Mouse (Mus musculus) heart, adult 9 months (tissue): ENCODE results near the gene Ankrd33.

ENCODE experiments used
- DNase-seq, 2 experiments: peaks; one replicate each; pipeline ENCODE4 v3.0.0; 2022; ENCODE audit warnings: low spot score in 2 of 2

Ankrd33 gene

DNA sequence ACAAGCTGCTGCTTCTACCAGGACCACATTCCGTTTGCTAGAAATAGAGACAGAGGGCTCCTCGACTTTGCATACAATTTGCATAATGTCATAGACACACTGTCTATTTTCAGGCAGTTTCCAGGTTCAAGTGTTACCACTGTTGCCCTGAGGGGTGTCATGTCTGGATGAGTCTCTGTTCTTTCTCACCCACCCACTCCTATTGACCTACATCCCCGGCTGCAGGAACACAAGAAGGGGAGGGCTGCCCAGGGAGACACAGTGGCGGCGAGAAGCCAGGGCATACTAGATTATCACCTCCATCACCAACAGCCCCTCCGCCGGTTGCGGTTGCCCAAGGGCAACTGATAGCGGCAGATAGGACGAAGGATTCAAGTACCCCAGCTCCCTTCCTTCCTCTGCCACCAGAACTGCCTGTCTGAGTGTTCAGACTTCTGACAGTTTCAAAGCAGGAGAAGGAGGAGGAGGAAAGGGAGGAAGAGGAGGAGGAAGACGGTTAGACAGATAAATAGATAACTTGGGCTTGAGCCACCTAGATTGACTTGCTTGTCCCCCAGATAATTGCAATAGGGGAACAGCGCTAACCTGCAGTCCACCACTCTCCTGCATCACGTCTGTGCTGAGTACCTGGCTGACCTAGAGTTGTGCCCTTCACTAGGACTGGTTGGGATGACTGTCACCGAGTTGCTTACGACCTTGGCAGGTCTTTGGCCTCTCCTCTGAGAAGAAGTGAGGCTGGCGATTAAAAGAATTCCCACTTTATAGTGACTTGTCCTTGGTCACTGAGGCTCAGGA is 31.8 kb downstream of the Ankrd33 start:
- no peak for DNase-seq

- peak; percentile 61 to 67 for DNase-seq
Measured at GRCm38 (mm10) chr15:101147910-101148273, 32.3 kb downstream of the Ankrd33 start.

- no peak for DNase-seq
Measured at GRCm38 (mm10) chr15:101148604-101149003, 33.0 kb downstream of the Ankrd33 start.

- DNase-seq: no peak
Measured at GRCm38 (mm10) chr15:101151409-101152261, 36.1 kb downstream of the Ankrd33 start.

- DNase-seq: no peak
Measured at GRCm38 (mm10) chr15:101154700-101155616, 39.4 kb downstream of the Ankrd33 start.

DNA sequence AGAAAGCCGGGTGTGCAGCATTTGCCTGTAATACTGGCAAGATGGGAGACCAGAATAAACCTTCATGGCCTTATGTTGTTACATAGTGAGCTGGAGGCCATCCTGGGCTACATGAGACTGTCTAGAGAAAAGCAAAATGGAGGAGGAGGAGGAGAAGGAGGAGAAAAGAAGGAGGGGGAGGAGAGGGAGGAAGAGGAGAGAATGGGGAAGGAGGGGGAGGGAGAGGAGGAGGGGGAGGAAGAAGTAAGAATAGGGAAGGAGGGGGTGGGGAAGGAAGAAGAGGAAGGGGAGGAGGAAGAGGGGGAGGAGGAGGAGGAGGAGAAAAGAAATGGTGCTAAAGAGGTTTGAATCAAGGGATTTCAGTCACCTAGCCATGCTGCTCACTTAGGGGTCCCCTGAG is 44.6 kb downstream of the Ankrd33 start:
- no peak for DNase-seq

DNA sequence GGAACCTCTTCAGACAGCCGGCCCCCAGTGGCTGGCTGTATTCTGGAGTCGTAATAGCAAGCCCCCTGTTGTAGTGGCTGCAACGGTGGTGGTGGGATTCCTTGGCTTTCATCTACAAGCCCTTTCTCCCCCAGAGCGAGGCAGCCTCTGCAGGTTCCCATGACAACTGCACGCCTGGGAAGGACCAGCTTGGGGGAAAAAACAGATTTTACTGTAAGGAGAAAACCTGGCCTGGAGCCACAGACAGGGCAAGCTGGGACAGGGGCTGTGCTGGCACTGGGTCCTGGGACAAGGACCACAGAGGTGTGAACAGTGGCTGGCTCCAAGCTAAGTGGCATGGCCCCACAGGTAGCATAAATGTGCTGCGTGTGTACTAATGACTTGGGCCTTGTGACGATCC is 45.0 kb downstream of the Ankrd33 start:
- no peak for DNase-seq

- no peak for DNase-seq
Measured at GRCm38 (mm10) chr15:101161534-101161933, 46.0 kb downstream of the Ankrd33 start.

DNA sequence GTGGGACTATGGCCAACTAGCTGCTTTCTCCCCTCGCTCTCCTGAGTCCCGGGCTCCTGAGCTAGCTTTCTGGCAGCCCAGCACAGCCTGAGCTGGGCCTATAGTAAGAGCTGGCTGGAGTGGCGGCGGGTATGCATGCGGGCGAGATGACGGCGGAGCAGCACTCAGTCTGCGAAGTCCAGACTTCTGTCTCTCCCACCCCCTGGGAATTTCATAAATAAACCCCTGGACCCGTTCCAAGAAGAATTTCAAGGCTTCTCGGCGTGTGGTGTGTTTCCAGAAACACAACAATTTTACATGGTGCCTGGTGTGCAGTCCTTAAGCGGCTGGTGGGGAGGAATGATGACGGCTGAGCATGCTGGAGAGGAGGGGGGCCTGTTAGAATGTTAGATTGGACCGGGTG is 47.5 kb downstream of the Ankrd33 start:
- no peak for DNase-seq

DNA sequence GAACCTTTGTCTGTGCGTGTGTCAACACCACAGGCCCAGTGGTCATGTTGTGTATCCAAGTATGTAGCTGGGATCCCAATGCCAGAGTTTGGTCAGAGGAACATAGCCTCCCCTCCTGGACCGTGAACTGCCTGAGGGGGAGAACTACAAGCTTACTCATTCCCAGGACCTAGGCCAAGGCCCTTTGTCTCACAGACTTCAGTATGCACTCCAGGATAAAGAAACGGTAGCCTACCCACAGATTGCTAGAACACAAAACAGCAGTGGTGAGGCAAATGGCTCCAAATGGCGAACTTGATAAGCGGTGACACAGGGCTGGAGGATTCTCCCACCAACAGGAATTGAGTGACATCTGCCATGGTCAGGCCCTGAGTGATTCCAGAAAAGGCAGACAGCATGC is 48.3 kb downstream of the Ankrd33 start:
- no peak for DNase-seq

DNA sequence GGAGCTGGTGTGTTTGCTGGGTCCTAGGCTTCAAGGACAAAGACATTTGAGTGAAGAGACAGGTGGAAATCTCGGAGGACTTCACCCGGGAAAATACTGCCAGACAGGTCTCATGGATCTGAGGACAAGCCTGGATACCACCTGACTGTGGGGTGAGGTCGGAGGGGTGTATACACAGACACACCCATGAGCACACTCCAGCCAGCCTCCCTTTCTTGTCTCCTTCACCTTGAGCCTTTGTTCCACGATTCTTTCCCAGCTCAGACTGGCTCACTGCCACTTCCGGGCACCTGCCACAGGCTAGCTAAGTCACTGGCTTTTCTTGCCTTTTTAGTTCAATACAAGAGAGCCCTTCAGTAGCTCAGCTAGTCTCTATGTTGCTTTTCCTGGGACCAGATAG is 48.7 kb downstream of the Ankrd33 start:
- no peak for DNase-seq

DNA sequence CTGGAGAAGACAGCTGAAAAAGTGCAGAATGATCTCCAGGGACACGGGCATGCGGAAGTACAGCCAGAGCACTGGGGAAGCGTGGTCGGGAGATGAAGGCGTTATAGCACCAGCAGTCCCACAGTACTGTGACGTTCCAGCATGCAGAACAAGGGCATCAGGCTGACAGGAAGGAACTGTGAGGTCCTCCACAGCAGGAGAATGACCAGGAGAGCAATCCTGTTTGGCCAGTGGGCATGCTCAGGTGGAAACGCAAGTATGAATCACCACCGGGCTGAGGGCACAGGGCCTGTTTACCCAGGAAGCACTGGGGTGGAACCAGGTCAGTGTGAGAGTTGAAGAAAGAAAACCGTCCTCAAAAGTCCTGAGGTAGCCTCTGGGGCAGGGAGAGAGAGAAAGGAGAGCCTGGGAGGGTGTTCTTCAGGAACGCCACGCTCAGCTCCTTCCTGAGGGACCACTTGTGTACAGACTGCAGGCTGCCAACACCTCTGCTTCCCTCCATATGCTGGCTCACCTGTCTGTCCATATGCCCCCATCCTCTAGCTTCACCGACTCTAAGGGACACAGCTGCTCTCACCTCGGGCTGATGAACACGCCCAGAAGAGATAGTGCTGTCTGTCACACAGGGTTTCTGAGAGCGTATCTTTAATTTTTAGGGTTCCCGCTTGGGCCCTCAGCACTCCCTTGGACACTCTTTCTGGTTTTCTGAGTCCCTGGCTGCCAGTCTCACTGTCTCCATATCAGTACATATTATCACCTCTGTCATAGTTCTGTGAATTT is 50.3 kb downstream of the Ankrd33 start:
- no peak for DNase-seq

DNA sequence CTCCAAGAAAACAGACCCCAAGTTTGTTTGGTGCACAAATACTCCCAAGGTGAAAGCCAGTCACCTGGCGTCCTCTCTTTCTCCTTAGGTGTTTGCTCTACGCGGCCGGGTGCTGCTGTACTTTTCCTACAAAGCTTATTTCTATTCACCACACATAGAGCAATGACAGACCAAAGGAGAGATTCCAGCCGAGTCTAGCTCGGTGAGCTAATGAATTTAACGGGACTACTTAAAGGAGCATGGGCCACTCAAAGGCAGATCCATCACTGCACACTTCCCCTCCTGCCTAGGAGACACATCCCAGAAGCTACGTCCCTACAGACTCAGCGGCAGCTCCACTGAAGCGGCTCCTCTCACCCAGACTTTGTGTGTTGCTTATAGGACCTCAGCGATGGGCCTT is 52.0 kb downstream of the Ankrd33 start:
- no peak for DNase-seq
